Mouse (Mus musculus) testis, adult 2 months (tissue): ENCODE results near the gene Fam129a.

Source experiments
- CTCF ChIP-seq: fragments of 200-500 bp; IDR thresholded peaks from 2 replicates; pipeline ENCODE4 v1.5.1; 2012; ENCODE audit warnings: low read depth, mild to moderate bottlenecking, inconsistent platforms, low read length, moderate library complexity; ENCODE audit not compliant: control insufficient read depth, insufficient read depth, insufficient replicate concordance
- POLR2A ChIP-seq: fragments of 200-500 bp; IDR thresholded peaks from 2 replicates; pipeline ENCODE4 v1.6.1; 2012; ENCODE audit warnings: low read depth, mild to moderate bottlenecking, inconsistent platforms, low read length, moderate library complexity; ENCODE audit not compliant: control insufficient read depth

- TF ChIP-seq POLR2A: no peak
- no peak for TF ChIP-seq CTCF
Observed at GRCm38 (mm10) chr1:151719911-151720310, 148.9 kb downstream of the Fam129a start.
